Mouse (Mus musculus) CD8-positive naive resting alpha-beta T cell, adult 57 days (primary cell): ENCODE measurements around the gene Svs2. TPM values are rescaled to one million over a fixed set of nuclear protein-coding genes. Genes with fewer than 3 reads are reported as not detected.

ENCODE experiments used
- total RNA-seq: library from RNA; stranded (reverse); gene quantifications from one replicate; pipeline ENCODE4 v1.2.4, GENCODE M21; 2023

Svs2 gene
- not detected for total RNA-seq

DNA sequence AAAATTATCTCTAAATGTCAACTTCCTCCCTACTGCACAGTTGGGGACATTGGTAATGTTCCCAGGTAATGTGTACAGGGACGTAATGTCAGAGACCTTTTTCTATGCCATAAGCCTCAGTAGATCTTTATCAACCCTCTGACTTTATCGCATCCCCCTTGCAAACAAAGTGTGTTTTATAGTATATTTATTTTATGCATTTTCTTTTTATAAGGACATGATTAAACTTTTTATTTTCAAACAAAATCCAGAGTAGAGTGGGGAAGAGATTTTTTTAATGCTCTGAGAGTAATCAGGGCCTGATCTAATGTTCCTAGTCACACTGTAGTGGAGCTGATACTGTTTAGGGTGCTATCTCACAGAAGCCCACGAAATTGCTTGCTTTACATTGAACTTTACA lies at the start of gene Svs2:
Gene Svs2 (minus strand): TSS at position 101 of the 400 bp plus-strand sequence.

DNA sequence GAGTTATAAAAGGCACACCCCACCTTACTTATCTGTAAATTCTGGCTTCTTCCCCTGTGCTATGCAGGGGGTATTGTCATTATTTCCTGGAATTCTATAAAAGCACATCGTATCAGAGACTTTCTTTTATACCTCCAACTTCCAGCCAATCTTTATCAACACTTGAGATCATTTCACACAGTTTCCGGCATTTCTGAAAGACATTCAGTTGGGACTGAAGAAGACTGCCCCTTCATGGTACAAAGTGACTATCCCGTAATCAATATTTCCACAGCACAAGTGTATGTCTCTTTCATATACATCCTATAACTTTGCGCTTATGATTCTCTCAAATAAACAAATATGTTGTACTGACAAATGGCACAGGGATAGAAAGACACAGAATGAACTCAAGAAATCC lies 40.1 kb upstream of the Svs2 start, which contains the start of gene Svs4:
Gene Svs4 (minus strand): TSS at position 101 of the 400 bp plus-strand sequence.

DNA sequence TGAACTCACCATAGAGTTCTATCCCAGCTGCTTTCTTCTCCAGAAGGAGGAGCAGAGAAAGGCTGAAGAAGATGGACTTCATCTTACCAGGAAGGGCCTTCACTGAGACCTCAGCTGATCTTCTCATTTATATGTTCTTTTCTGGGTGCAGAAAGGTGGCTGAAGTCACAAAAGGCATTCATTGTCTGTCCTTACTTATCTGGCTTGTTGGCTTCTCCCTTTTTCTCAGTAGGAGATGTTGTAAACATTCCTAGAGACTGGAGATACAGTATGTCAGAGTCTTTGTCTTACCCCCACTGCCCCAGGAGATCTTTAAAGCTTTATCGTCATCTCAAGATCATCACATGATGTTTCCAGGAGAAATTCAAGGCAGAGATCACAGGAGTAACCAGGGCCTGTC lies 18.3 kb upstream of the Svs2 start, which contains the start of gene Svs3b:
Gene Svs3b (minus strand): TSS at position 101 of the 400 bp plus-strand sequence.

DNA sequence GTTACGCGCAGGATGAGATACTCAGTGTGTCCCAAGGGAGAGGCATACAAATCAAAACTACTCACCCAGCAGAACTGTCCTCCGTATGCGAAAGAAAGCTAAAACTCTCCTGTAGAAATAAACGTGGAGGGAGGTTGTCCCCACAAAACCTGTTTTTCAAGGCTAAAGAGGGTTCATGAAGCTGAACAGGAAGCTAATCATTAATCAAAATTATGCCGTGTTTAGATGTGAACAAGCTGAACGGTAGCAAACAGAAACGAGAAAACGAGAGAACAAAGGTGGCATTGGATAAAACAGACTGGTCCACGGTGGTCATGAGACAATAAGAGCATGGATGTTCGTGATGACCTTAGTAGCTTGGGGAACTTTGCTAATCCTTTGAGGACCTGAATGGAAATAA lies 16.7 kb downstream of the Svs2 start, which contains the start of gene Wfdc15b:
Gene Wfdc15b (minus strand): TSS at position 139 of the 400 bp plus-strand sequence.

DNA sequence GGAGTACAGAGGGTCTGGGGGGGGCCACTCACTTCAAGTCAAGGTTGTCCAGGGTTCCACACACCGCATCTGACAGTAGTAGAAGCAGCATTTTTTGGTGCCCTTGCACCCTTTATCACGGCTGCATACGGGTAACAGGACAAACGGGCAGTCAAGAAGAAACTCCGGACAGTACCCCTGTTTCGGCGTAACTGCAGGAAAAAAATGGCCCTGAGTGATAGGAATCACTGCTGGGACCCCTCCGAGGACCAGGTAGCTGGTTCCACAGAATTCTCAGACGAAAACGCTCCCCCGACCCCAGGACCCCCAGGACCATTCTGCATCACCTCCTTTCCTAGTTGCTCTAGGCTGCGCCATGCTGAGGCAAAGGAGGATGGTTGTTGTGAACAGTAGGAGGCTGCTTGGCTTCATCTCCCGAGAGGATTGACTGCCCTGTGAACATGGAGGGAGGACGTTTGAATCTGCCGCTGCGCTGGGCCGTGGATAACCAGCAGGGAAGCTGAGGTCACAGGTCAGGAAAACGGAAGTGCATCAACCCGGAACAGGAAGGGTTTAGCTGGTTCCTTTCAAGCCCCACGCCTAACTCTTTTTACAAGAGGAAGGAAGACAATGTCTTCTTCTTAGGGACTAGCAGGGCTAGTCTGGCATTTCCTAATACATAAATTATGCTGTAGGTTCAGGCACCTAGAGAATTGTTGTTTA lies 38.5 kb downstream of the Svs2 start, which contains the start of gene Wfdc15a:
Gene Wfdc15a (minus strand): TSS at position 505 of the 702 bp plus-strand sequence.

DNA sequence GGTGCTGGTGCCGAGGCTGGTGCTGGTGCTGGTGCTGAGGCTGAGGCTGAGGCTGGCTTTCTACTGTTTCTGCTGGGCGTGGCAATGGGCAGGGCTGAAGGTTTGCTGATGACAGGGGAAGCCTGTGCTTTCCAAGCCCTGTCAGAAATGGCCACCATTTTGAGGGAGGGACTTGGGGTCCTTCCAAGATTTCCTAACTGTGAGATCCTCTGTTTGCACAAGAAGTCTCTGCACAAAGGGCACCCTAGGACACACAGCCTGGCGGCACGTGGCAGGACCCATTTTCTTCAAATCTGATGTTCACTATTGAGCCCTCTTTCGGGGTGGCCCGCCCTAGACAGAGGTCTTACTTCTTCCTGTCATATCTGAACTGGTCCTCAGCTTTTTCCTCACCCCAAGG lies 47.7 kb downstream of the Svs2 start, which contains the start of gene Wfdc12:
Gene Wfdc12 (minus strand): TSS at position 33 of the 400 bp plus-strand sequence.

Other genes starting within 250 kb of the Svs2 start
- gene Ywhab, start 243.5 kb downstream of the Svs2 start, total RNA-seq = 114 TPM
- 5.3 TPM for gene Pabpc1l, start 213.0 kb downstream of the Svs2 start, total RNA-seq
- gene Stk4, start 168.1 kb downstream of the Svs2 start, total RNA-seq = 287 TPM
- 71.6 TPM for gene Tomm34, start 167.3 kb downstream of the Svs2 start, total RNA-seq
- not detected for gene Kcns1, start 67.4 kb downstream of the Svs2 start, total RNA-seq
- not detected for gene Wfdc5, start 55.7 kb downstream of the Svs2 start, total RNA-seq
- not detected for gene Wfdc12, start 47.9 kb downstream of the Svs2 start, total RNA-seq
- gene Wfdc15a, start 38.3 kb downstream of the Svs2 start, total RNA-seq = not detected
- gene Wfdc15b, start 16.8 kb downstream of the Svs2 start, total RNA-seq = not detected
- not detected for gene Svs3b, start 18.2 kb upstream of the Svs2 start, total RNA-seq
- not detected for gene Svs4, start 40.0 kb upstream of the Svs2 start, total RNA-seq
- not detected for gene Svs3a, start 50.8 kb upstream of the Svs2 start, total RNA-seq
- not detected for gene Svs6, start 78.3 kb upstream of the Svs2 start, total RNA-seq
- not detected for gene Svs5, start 94.3 kb upstream of the Svs2 start, total RNA-seq
- gene Slpi, start 150.6 kb upstream of the Svs2 start, total RNA-seq = 3.9 TPM
- not detected for gene Rbpjl, start 164.7 kb upstream of the Svs2 start, total RNA-seq
- not detected for gene Matn4, start 166.7 kb upstream of the Svs2 start, total RNA-seq
- gene Sdc4, start 205.4 kb upstream of the Svs2 start, total RNA-seq = 11.7 TPM
- gene Sys1, start 218.5 kb upstream of the Svs2 start, total RNA-seq = 44.3 TPM
- 6.3 TPM for gene Gm20458, start 222.5 kb upstream of the Svs2 start, total RNA-seq
- not detected for gene Trp53tg5, start 235.3 kb upstream of the Svs2 start, total RNA-seq
- gene Dbndd2, start 247.6 kb upstream of the Svs2 start, total RNA-seq = 5.1 TPM